Mouse (Mus musculus): ENCODE data around the gene Rai14.

Rai14 gene

DNA sequence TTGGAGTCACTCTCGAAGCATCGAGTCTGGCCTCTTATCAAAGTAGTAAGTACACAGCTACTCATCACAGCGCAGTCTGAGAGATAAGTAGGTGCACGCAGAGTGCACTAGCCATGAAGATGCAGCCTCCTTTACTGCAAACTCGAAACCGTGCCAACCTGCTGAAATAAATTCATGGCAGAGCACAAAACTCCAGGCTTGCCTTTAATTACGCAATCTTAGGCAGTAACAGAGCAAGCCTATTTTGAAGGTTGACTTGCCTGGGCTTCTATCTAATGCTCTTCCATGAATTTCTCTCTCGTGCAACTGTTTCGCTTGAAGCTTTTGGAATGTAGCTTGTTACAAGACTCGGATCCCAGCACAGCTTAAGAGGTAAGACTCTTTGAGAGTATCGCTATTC is 25.1 kb downstream of the Rai14 start:
- DNase-seq (ENCODE audit: low read depth), result no peak

DNA sequence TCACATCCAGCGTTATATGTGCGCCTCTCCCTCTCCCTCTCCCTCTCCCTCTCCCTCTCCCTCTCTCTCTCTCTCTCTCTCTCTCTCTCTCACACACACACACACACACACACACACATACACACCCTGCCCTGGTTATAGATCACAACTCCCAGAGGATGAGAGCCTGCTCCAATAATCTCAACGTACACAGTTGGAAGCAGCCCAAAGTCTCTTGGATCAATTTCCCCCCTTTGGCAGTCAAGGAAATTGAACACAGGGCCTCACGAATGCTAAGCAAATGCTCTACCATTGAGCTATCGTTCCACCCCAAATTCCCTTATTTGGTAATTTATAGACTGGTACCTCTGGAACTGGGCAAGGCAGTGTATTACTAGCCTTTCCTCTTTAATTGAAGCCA is 25.7 kb downstream of the Rai14 start:
- DNase-seq (ENCODE audit: low read depth), result no peak

DNA sequence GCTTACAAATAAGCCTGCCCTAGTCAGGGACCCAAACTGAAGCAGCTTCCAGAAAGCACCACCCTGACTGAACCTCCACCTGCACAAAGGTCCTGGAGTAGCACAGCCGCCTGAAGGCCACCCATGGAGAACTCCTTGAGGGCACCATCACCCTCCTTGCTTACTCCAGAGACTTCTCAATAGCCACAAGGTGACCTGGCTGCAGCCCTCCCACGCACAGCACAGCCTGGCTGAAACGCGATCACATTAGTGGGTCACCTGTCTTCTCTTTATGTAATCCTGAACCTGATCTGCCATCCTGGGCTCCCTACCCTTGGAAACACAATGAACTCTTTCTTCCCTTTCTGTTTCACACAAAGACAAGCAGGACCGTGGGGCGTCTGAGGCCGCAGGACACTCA is 27.1 kb downstream of the Rai14 start:
- DNase-seq (ENCODE audit: low read depth), result no peak

GRCm38 (mm10) chr15:10685692-10686430 is 28.6 kb downstream of the Rai14 start:
- DNase-seq (ENCODE audit: low read depth), result no peak

GRCm38 (mm10) chr15:10683687-10684203 is 30.7 kb downstream of the Rai14 start:
- peak; percentile 50 for DNase-seq (ENCODE audit: low read depth)

DNA sequence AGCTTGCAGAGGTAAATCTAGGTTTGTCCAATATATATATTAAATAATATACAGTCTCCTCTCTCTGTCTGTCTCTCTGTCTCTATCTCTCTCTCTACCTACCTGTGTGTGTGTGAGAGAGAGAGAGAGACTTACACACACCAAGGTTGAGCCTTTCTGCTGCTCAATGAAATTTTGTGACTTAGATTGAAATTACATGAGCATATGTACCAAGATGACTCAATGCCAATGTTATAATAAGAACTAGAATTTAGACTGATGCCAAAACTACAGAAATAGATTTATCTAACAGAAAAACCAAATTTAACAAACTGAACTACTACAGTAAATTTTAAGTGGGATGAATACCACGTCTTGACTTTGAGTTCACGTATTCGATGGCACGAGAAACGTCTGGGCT is 33.9 kb downstream of the Rai14 start:
- DNase-seq (ENCODE audit: low read depth), result no peak

GRCm38 (mm10) chr15:10679571-10679970 is 34.9 kb downstream of the Rai14 start:
- no peak for DNase-seq (ENCODE audit: low read depth)

- peak; percentile 41 for DNase-seq (ENCODE audit: low read depth)
These were observed 38.6 kb downstream of the Rai14 start for GRCm38 (mm10) chr15:10675801-10676200.

DNA sequence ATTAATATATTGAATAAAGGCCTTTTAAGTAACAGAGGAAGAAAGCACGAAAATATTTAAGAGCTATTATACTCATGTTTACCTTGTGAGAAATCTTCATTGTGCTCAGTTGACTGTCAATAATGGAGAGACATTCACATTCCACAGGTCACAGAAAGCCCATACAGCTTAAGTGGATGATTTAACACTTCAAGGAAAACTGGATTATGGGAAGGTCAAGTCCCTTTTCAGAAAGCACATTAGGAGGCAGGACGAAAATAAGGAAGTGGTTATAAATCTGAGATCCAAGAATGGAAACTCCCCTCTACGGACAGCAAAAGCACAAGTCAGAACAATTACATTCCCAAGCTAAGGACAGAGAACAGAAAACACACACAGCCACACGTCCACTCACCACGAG is 41.5 kb downstream of the Rai14 start:
- no peak for DNase-seq (ENCODE audit: low read depth)

DNA sequence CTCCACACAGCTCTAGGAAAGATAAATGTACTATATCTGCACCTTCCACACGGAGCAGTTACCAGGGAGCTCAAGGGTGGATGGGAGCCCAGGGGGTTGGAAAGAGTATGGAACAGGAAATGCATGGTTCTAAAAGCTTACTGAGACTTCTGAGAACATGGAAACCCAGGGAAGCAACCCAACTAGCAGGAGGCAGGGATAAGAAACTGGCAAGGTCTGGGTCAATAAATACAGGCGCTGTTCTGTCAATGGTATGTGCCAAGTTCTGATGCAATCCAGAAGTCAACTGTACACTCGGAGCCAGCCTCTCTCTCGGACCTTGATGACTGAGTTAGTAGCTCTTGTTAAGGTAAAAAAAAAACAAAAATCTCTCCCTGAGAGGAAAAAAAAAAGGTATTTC is 42.6 kb downstream of the Rai14 start:
- no peak for DNase-seq (ENCODE audit: low read depth)

DNA sequence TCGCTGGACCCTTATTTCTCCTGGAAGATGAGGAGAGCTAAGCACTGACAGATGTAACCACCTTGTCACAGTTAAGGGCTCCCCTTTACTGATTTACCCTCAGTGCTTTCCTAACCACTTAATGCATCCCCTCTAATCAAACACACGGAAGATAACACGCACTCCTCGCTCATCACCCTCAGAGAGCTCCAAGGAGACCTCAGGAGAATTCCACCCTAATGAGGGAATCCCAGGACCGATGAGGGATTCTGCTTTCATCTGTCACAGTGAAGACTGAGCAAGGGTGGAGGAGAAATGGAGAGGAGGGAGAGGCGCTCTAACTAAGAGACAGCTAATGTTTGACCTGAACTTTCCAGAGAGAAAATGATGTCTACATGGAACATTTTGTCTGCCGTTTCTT is 44.3 kb downstream of the Rai14 start:
- DNase-seq (ENCODE audit: low read depth), result no peak

- no peak for DNase-seq (ENCODE audit: low read depth)
These were observed 46.1 kb downstream of the Rai14 start for GRCm38 (mm10) chr15:10668120-10668900.

DNA sequence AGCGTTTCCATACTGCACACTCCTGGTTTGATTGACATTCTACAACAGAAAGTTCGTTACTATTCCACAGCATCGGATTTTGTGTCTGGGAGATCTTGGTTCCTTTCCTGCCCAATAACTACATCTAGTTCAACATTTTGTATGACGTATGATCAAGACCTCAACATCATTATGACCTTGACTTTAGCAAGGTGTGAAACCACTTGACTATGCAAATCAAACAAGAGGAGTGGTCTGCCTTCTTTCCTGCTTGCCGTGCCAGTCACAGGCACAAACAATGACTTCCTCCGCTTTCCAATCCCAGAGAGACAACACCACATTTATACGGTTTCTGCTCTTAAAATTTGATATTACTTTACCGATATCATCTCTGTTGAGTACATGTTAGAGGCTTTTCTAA is 48.6 kb downstream of the Rai14 start:
- no peak for DNase-seq (ENCODE audit: low read depth)

- no peak for DNase-seq (ENCODE audit: low read depth)
These were observed 49.9 kb downstream of the Rai14 start for GRCm38 (mm10) chr15:10664529-10664898.

DNA sequence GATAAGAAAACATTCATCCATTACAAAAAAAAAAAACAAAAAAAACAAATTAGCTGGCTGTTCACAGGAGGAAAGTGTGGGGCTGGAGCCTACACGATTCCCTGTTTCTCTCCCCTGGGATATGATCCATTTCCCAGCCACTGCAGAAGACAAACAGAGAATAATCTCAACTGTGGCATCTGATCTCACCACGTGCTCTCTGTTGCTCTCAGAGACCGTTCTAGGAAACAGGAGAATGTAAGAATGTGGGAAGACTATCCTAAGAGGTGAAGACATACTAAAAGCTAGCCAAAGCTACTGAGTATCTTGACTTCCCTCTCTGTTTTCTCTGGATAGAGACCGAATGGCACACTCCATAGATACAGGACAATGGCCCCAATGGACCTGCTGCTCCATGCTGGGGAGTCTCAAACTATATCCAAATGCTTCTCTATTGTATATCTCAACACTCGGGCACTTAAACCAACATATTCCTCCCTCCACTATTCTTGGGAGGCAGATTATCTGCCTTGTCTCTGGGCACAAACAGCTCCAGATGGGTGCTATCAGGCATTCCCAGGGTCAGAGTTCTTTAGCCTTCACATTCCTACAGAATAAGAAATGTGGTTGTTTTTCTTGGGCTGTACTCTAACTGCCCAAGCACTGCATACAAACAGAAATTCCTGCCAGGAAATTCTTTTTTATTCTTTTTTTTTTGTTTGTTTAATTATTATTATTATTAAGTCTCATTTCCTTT is 50.5 kb downstream of the Rai14 start:
- DNase-seq (ENCODE audit: low read depth), result no peak

DNA sequence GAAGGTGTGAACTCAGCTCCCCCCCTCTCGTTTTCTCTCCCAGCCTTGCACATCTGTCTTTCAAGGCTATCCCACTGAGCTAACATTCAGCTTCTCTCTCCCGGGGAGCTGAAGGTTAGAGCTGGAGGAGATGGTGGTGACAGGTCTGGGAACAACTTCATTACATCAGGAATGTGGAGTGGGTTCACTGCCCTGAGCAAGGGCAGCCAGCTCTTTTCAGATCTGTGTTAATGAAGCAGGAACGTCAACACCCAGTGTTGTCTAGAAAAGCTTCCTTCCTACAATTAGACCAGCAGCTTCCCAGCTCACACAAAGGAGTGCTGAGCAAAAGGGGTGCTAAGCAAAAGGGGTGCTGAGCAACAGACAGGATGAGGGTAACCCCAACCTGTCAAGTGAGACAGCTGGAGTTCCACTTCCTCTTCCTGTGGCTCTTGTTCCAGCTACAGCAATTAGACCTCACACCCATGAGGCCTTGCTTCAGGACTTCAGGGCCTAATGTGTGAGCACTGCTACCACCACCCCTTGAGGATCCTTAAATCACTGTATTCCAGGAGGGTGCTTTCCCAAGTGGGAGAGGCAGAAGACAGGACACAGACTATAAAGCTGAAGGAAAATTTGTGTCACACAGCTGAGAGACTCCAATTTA is 52.3 kb downstream of the Rai14 start:
- peak; percentile 78 for DNase-seq (ENCODE audit: low read depth)

DNA sequence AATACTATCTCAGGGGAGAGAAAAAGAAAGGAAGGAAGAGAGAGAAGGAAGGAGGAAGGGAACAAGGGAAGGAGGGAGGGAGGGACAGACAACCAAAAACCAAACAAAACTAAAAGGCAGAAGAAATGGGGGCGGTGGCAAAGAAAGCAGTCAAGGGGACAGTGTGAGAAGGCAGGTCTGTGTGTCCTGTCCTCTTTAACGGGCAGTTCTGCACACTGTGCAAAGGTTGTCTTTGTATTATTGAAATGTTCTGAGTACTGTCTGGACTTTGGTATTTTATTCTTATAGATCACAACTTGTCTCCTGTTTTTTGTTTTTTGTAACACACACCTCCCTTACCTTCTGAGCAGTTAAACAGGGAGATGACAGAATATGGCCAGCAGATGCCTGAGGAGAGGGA is 55.6 kb downstream of the Rai14 start:
- no peak for DNase-seq (ENCODE audit: low read depth)

DNA sequence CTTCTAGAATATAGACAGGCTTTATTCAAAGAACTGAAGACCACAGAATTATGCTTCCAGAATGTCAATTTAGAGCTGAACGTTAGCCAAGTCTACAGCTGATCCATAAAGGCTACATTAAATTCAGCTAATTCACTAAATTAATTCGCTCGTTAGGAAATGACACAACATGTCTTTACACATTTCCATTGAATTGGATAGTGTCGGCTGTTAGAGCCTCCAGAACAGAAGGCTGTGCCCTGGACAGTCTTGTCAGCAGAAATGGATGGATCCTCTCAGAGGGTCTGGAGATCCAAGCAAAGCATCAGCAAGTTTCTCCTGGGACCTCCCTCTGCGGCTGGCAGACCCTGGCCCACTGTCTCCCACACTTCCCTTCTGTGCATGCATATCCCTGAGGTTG is 58.3 kb downstream of the Rai14 start:
- no peak for DNase-seq (ENCODE audit: low read depth)

DNA sequence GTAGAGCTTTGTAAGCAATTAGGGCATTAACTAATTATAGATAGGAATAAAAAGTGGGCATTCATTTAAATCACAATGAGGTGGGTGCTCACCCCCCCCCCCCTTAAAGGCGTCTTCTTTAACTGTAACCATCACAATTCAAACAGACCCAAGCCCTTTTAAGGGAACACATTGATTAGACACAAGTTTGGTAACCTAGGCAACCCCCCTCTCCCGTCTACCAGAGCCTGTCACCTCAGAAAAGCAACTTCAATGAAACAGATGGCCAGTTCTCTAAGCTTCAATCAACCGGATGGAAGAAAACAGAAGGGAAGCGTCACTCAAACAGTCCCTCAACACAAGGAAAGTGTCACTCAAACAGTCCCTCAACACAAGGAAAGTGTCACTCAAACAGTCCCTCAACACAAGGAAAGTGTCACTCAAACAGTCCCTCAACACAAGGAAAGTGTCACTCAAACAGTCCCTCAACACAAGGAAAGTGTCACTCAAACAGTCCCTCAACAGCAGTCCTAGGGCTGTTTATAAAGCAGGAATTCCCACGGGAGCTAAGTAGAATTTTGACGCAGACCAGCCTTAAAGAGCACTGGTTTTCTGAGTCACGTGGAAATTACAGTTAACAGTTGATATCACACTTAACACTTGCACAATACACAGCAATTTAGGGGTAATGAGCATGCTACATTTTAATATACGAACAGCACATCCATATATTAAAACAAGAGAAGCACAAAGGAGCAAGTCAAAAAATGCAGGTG is 59.1 kb downstream of the Rai14 start:
- DNase-seq (ENCODE audit: low read depth), result no peak

DNA sequence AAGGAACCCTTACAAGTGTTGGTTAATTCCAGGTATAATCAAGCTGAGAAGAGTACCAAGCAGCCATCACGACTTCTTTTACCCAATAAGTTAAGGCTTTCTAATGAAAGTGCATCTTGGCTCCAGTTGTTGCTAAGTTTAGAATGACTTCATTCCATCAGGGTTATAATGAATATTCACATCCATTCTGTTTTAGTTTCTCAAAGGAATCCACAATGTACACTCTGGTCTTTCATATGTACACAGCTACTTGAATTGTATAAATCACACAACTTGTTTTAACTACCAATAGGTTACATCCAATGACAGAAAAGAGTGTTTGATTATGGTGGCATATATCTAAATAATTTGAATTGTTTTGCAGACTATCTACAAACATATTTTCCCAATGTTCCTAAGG is 59.7 kb downstream of the Rai14 start:
- no peak for DNase-seq (ENCODE audit: low read depth)

- no peak for DNase-seq (ENCODE audit: low read depth)
These were observed 61.4 kb downstream of the Rai14 start for GRCm38 (mm10) chr15:10652931-10653475.

All from 416B (cell line).